Mouse (Mus musculus) cerebellum, adult 2 months (tissue): ENCODE measurements at regions not wholly inside any gene's neighbourhood (a gene's known extent, or its start where the extent isn't known, plus 50 kb on each side); places are given as distances from the start of the nearest gene placed in this dataset.

Experiments
- CTCF ChIP-seq: fragments of 200-500 bp; IDR thresholded peaks from 2 replicates; pipeline ENCODE4 v1.5.1; 2011; ENCODE audit warnings: low read depth, mild to moderate bottlenecking, control low read depth, low read length, moderate library complexity, borderline replicate concordance; ENCODE audit not compliant: insufficient read depth
- POLR2A ChIP-seq: fragments of 200-500 bp; IDR thresholded peaks from 2 replicates; pipeline ENCODE4 v1.6.1; 2011; ENCODE audit warnings: low read length, control low read depth, borderline replicate concordance; ENCODE audit not compliant: insufficient read depth

GRCm38 (mm10) chr4:40329737-40330136, 50.5 kb upstream of the Ndufb6 start:
- TF ChIP-seq POLR2A (no peak), CTCF (no peak)
